ENCODE assay signal across 8 mouse cellular contexts in genomic region chr17:56134463-56134971, GRCm38 (mm10). TPM values are rescaled to one million over a fixed set of nuclear protein-coding genes. Genes with fewer than 3 reads are reported as not detected.
DNase-seq lines count a peak whose midpoint lies in the region; ATAC-seq lines count a peak whose summit lies in the region.

No protein-coding gene starts in this region.

- peak; percentile 39 for ATAC-seq in lung, embryonic 16.5 days (ENCODE audit: low read depth)
- peak; percentile 47 for ATAC-seq in neutrophil, adult 5-6 weeks (ENCODE audit: extremely low read depth, insufficient number of reproducible peaks, low FRiP score, poor library complexity, severe bottlenecking)

- H3K4me1 ChIP-seq in lung, embryonic 16.5 days (replicated peaks; ENCODE audit: control insufficient read depth, insufficient read depth, low read length) = peaks cover 16% of the 10 kb centered on the region

- H3K4me3 ChIP-seq in lung, embryonic 16.5 days (ENCODE audit: low read length) = peak overlapping the region; percentile 40

- no peaks in the 10 kb centered on the region for H3K9me3 ChIP-seq in lung, embryonic 16.5 days (ENCODE audit: control insufficient read depth, low read length)

- no peaks in the 10 kb centered on the region for H3K36me3 ChIP-seq in lung, embryonic 16.5 days (ENCODE audit: control insufficient read depth, insufficient read depth, low read length)

- H3K9ac ChIP-seq in lung, embryonic 16.5 days (ENCODE audit: low read length) = peak overlapping the region; percentile 48

- H3K27ac ChIP-seq in lung, embryonic 16.5 days (ENCODE audit: low read length) = peak overlapping the region; percentile 91

- H3K27me3 ChIP-seq in lung, embryonic 16.5 days (ENCODE audit: control insufficient read depth, insufficient read depth, low read depth, low read length) = peaks cover 10% of the 10 kb centered on the region

- H3K4me2 ChIP-seq in lung, embryonic 16.5 days (ENCODE audit: low read depth, low read length) = peak overlapping the region; percentile 66

- DNase-seq in adrenal gland, adult (ENCODE audit: inconsistent age in 2 of 2, low spot score in 1 of 2) = peak; percentile 76 to 91
- DNase-seq in adrenal gland, adult 8-10 months = no peak
- DNase-seq in ZHBTc4 (ENCODE audit: low read depth, low spot score) = peak; percentile 68
- peak; percentile 76 for DNase-seq in embryo, embryonic 10.5 days (ENCODE audit: low spot score)
- peak; percentile 67 to 70 for DNase-seq in heart, adult 9 months (ENCODE audit: low spot score in 2 of 2)
- peak; percentile 54 to 76 for DNase-seq in kidney, adult 8-10 months

- 2% methylated on average over 27 of the region's 27 CpGs for WGBS in lung, embryonic 16.5 days

RNA-seq across cellular contexts. Expression of gene Sema6b, which starts 5.6 kb away (rescaled TPM):
- 10 to 100 TPM in 2 of 4 experiments, 1 to 10 TPM in 2; 6.6 to 12.7 (median 10.9) TPM for total RNA-seq in adrenal gland, adult 8-10 months (2022)
- polyA plus RNA-seq in lung, embryonic 16.5 days (2015; fragmentation: Nextera tagmentation; extraction: Ambion mirVana) = 1.2 and 1.7 TPM in 2 replicates
- total RNA-seq in neutrophil, adult 5-6 weeks (2017) = 11.3 and 11.5 TPM in 2 replicates

RNA-seq across cellular contexts. Expression of gene Lrg1, which starts 12.7 kb away (rescaled TPM):
- total RNA-seq in adrenal gland, adult 8-10 months (2022) = 10 to 100 TPM; 14.5 to 34.6 (median 16.4) TPM
- 0.59 and 1.4 TPM in 2 replicates for polyA plus RNA-seq in lung, embryonic 16.5 days (2015; fragmentation: Nextera tagmentation; extraction: Ambion mirVana)
- total RNA-seq in neutrophil, adult 5-6 weeks (2017) = 126 and 131 TPM in 2 replicates

RNA-seq across cellular contexts. Expression of gene Plin5, which starts 17.1 kb away (rescaled TPM):
- total RNA-seq in adrenal gland, adult 8-10 months (2022) = 10 to 100 TPM; 20.4 to 32.6 (median 26.9) TPM
- polyA plus RNA-seq in lung, embryonic 16.5 days (2015; fragmentation: Nextera tagmentation; extraction: Ambion mirVana) = 1.3 and 2.1 TPM in 2 replicates
- 3.4 and 4.0 TPM in 2 replicates for total RNA-seq in neutrophil, adult 5-6 weeks (2017)

RNA-seq across cellular contexts. Expression of gene Plin4, which starts 24.9 kb away (rescaled TPM):
- total RNA-seq in adrenal gland, adult 8-10 months (2022) = 100 to 1,000 TPM in 1 of 4 experiments, 10 to 100 TPM in 3; 45.4 to 191 (median 87.0) TPM
- polyA plus RNA-seq in lung, embryonic 16.5 days (2015; fragmentation: Nextera tagmentation; extraction: Ambion mirVana) = 0.15 and 0.28 TPM in 2 replicates
- total RNA-seq in neutrophil, adult 5-6 weeks (2017) = 1.1 and 1.2 TPM in 2 replicates

RNA-seq across cellular contexts. Expression of gene Tnfaip8l1, which starts 27.8 kb away (rescaled TPM):
- total RNA-seq in adrenal gland, adult 8-10 months (2022) = 1 to 10 TPM; 2.2 to 4.2 (median 3.8) TPM
- polyA plus RNA-seq in lung, embryonic 16.5 days (2015; fragmentation: Nextera tagmentation; extraction: Ambion mirVana) = 15.5 and 17.3 TPM in 2 replicates
- 1.3 and 1.4 TPM in 2 replicates for total RNA-seq in neutrophil, adult 5-6 weeks (2017)
